Comparison of ENCODE assay signal across 8 mouse cellular contexts in genomic region chr15:59783393-59783781, GRCm38 (mm10).
A peak's percentile ranks its signal among the peaks of the same experiment; 100 is the strongest.
DNase-seq lines count a peak whose midpoint lies in the region; ATAC-seq lines count a peak whose summit lies in the region.
"Had no signal": no experiment of that assay in that cellular context is flagged by ENCODE, and none has a peak within 500 bp of the region (broad histone marks: within the 10 kb centered on the region; RNA-seq: fewer than 3 reads in every experiment).

No protein-coding gene starts in this region.

- ATAC-seq in lung, embryonic 15.5 days (ENCODE audit: borderline replicate concordance, extremely low read depth, low FRiP score, low TSS enrichment): peak; percentile 58; the same call in 1 of the 2 replicates
- peak; percentile 50 for ATAC-seq in forebrain, embryonic 16.5 days
- ATAC-seq in liver, embryonic 11.5 days (replicated peaks; ENCODE audit: low FRiP score): 0 out of 2 replicates have a peak, but pooled peaks have one; percentile 37
- ATAC-seq in neural tube, embryonic 15.5 days (ENCODE audit: low FRiP score): peak; percentile 40; the same call in 1 of the 2 replicates

- 0 out of 2 replicates have a peak overlapping the region, but pooled peaks have one; percentile 18 for H3K27ac ChIP-seq in lung, embryonic 15.5 days
- H3K27ac ChIP-seq in forebrain, embryonic 16.5 days (ENCODE audit: low read length): no peak overlapping the region
- H3K27ac ChIP-seq in liver, embryonic 11.5 days (ENCODE audit: low read depth, low read length): peak overlapping the region; percentile 71
- H3K27ac ChIP-seq in neural tube, embryonic 15.5 days (replicated peaks): no peak overlapping the region

- no peak for DNase-seq in lung, postnatal 25 days (ENCODE audit: low spot score)
- DNase-seq in liver, embryonic 11.5 days (ENCODE audit: low spot score): no peak
- no peak for DNase-seq in thymus, adult 18-20 months
- no peak for DNase-seq in frontal cortex, postnatal 14 days (ENCODE audit: low spot score in 2 of 2)
- DNase-seq: cerebellum, postnatal 25 days had no signal

- WGBS in lung, embryonic 15.5 days: 4% methylated on average over 6 of the region's 6 CpGs
- 2% methylated on average over 6 of the region's 6 CpGs for WGBS in forebrain, embryonic 16.5 days
- 14% methylated on average over 6 of the region's 6 CpGs for WGBS in liver, embryonic 11.5 days
- under 1% methylated on average over 6 of the region's 6 CpGs for WGBS in neural tube, embryonic 15.5 days

- H3K4me2 ChIP-seq in lung, embryonic 15.5 days: peak overlapping the region; percentile 20
- peak overlapping the region; percentile 51 for H3K4me2 ChIP-seq in forebrain, embryonic 16.5 days (ENCODE audit: low read length)
- H3K4me2 ChIP-seq in liver, embryonic 11.5 days: no peak overlapping the region
- peak overlapping the region; percentile 45 for H3K4me2 ChIP-seq in neural tube, embryonic 15.5 days

- H3K36me3 ChIP-seq in lung, embryonic 15.5 days: no peaks in the 10 kb centered on the region
- H3K36me3 ChIP-seq in forebrain, embryonic 16.5 days (ENCODE audit: control insufficient read depth, insufficient read depth): no peaks in the 10 kb centered on the region
- H3K36me3 ChIP-seq in liver, embryonic 11.5 days (ENCODE audit: control insufficient read depth, insufficient read depth, low read length): no peaks in the 10 kb centered on the region
- no peaks in the 10 kb centered on the region for H3K36me3 ChIP-seq in neural tube, embryonic 15.5 days

- no peaks in the 10 kb centered on the region for H3K27me3 ChIP-seq in lung, embryonic 15.5 days
- no peaks in the 10 kb centered on the region for H3K27me3 ChIP-seq in forebrain, embryonic 16.5 days (replicated peaks; ENCODE audit: control insufficient read depth, insufficient read depth, low read length)
- peaks cover 4% of the 10 kb centered on the region; the same call in 1 of the 2 replicates for H3K27me3 ChIP-seq in liver, embryonic 11.5 days (replicated peaks; ENCODE audit: control insufficient read depth, insufficient read depth, low read length)
- no peaks in the 10 kb centered on the region for H3K27me3 ChIP-seq in neural tube, embryonic 15.5 days (replicated peaks)

- H3K4me3 ChIP-seq in lung, embryonic 15.5 days: no peak overlapping the region
- H3K4me3 ChIP-seq in forebrain, embryonic 16.5 days (replicated peaks; ENCODE audit: low read length): no peak overlapping the region
- no peak overlapping the region for H3K4me3 ChIP-seq in liver, embryonic 11.5 days (ENCODE audit: low read depth, low read length)
- no peak overlapping the region for H3K4me3 ChIP-seq in neural tube, embryonic 15.5 days (replicated peaks)

- no peaks in the 10 kb centered on the region for H3K9me3 ChIP-seq in lung, embryonic 15.5 days
- H3K9me3 ChIP-seq in forebrain, embryonic 16.5 days (ENCODE audit: control insufficient read depth, low read length): no peaks in the 10 kb centered on the region
- H3K9me3 ChIP-seq in liver, embryonic 11.5 days (ENCODE audit: control insufficient read depth, low read length): no peaks in the 10 kb centered on the region
- no peaks in the 10 kb centered on the region for H3K9me3 ChIP-seq in neural tube, embryonic 15.5 days (replicated peaks)

- H3K4me1 ChIP-seq in lung, embryonic 15.5 days: peaks cover 21% of the 10 kb centered on the region
- peaks cover 12% of the 10 kb centered on the region for H3K4me1 ChIP-seq in forebrain, embryonic 16.5 days (replicated peaks; ENCODE audit: control insufficient read depth, insufficient read depth, low read length)
- peaks cover 9% of the 10 kb centered on the region; the same call in 1 of the 2 replicates for H3K4me1 ChIP-seq in liver, embryonic 11.5 days (replicated peaks; ENCODE audit: control insufficient read depth, insufficient read depth, low read length)
- H3K4me1 ChIP-seq in neural tube, embryonic 15.5 days: peaks cover 21% of the 10 kb centered on the region

- H3K9ac ChIP-seq in lung, embryonic 15.5 days: no peak overlapping the region
- no peak overlapping the region for H3K9ac ChIP-seq in forebrain, embryonic 16.5 days (replicated peaks; ENCODE audit: low read depth, low read length)
- H3K9ac ChIP-seq in liver, embryonic 11.5 days (ENCODE audit: low read depth, low read length): no peak overlapping the region
- no peak overlapping the region for H3K9ac ChIP-seq in neural tube, embryonic 15.5 days (replicated peaks)

Comparison
In these comparisons a context has a peak if more than half of its experiments do, and no peak if none do; other contexts are left out.
1. H3K27ac ChIP-seq: peak in lung, embryonic 15.5 days (single experiment) and liver, embryonic 11.5 days (single experiment); none in forebrain, embryonic 16.5 days (single experiment) and neural tube, embryonic 15.5 days (single experiment).
2. Peak in every context shown above with its lines, with median percentiles within 50 percentile points of each other: ATAC-seq.